Mouse (Mus musculus) limb, embryonic 14.5 days (tissue): ENCODE measurements around the gene Ccdc28b. TPM values are rescaled to one million over a fixed set of nuclear protein-coding genes. Genes with fewer than 3 reads are reported as not detected.

Source experiments
- ATAC-seq: fragments of 200-750 bp; cut with Nextera tagmentation; 2 replicates; pipeline ENCODE4 v1.8.0; 2017; ENCODE audit warnings: low read depth, moderate number of reproducible peaks, moderate TSS enrichment; ENCODE audit not compliant: low FRiP score
- DNase-seq: peaks from one replicate; pipeline ENCODE4 v3.0.0-alpha.2; 2015; ENCODE audit warnings: low spot score
- H3K27ac ChIP-seq: fragments of 300-500 bp; sonication (generic); replicated peaks from 2 replicates; pipeline ENCODE4 v1.5.1; 2014; ENCODE audit warnings: low read depth, mild to moderate bottlenecking, low read length, moderate library complexity, mixed read lengths
- H3K27me3 ChIP-seq: fragments of 300-500 bp; sonication (generic); 2 replicates; pipeline ENCODE4 v1.6.1; 2014; ENCODE audit warnings: low read length, mixed read lengths; ENCODE audit not compliant: control insufficient read depth, insufficient read depth
- H3K36me3 ChIP-seq: fragments of 300-500 bp; sonication (generic); 2 replicates; pipeline ENCODE4 v1.6.1; 2014; ENCODE audit warnings: mild to moderate bottlenecking, low read length, moderate library complexity, mixed read lengths; ENCODE audit not compliant: control insufficient read depth, insufficient read depth
- H3K4me1 ChIP-seq: fragments of 300-500 bp; sonication (generic); 2 replicates; pipeline ENCODE4 v1.6.1; 2014; ENCODE audit warnings: antibody characterized with exemption, low read length, mixed read lengths; ENCODE audit not compliant: control insufficient read depth, insufficient read depth
- H3K4me2 ChIP-seq: fragments of 300-500 bp; sonication (generic); replicated peaks from 2 replicates; pipeline ENCODE4 v1.6.1; 2014; ENCODE audit warnings: low read depth, mild to moderate bottlenecking, low read length, moderate library complexity; ENCODE audit not compliant: severe bottlenecking
- H3K4me3 ChIP-seq: fragments of 300-500 bp; sonication (generic); replicated peaks from 2 replicates; pipeline ENCODE4 v1.5.1; 2014; ENCODE audit warnings: low read length
- H3K9ac ChIP-seq: fragments of 300-500 bp; sonication (generic); 2 replicates; pipeline ENCODE4 v1.6.1; 2014; ENCODE audit warnings: mild to moderate bottlenecking, low read depth, low read length, moderate library complexity; ENCODE audit not compliant: severe bottlenecking
- H3K9me3 ChIP-seq: fragments of 300-500 bp; sonication (generic); 2 replicates; pipeline ENCODE4 v1.6.1; 2016; ENCODE audit warnings: low read length; ENCODE audit not compliant: control insufficient read depth
- POLR2A ChIP-seq: fragments of 200-500 bp; IDR thresholded peaks from 2 replicates; pipeline ENCODE4 v1.8.0; 2012; ENCODE audit warnings: inconsistent platforms, mild to moderate bottlenecking, moderate library complexity, borderline replicate concordance; ENCODE audit not compliant: insufficient read depth, insufficient read length; ENCODE audit errors: extremely low read depth
- whole genome bisulfite sequencing: fragments of 180-500 bp; shearing (Covaris S2); extraction: QIAGEN DNeasy Blood & Tissue Kit; methylation state at CpG from one replicate; pipeline ENCODE4 v1.1.7; 2014; 5-methylcytosine and 5-hydroxymethylcytosine counted together
- polyA plus RNA-seq, 2 experiments: library from polyadenylated mRNA; depleted of rRNA in 1 of 2; stranded (reverse) in 1 of 2; unstranded in 1 of 2; fragments of >200 nt; fragmentation: Nextera tagmentation in 1 of 2; extraction: Ambion mirVana in 1 of 2; gene quantifications; 2 replicates each; pipeline versions ENCODE4 v1.2.1 to v1.2.3; 2012 to 2014

Gene Ccdc28b
- polyA plus RNA-seq (2012; rRNA removed) (34.7 and 51.0 TPM in 2 replicates), polyA plus RNA-seq (2014; fragmentation: Nextera tagmentation; extraction: Ambion mirVana) (42.8 and 45.7 TPM in 2 replicates)

DNA sequence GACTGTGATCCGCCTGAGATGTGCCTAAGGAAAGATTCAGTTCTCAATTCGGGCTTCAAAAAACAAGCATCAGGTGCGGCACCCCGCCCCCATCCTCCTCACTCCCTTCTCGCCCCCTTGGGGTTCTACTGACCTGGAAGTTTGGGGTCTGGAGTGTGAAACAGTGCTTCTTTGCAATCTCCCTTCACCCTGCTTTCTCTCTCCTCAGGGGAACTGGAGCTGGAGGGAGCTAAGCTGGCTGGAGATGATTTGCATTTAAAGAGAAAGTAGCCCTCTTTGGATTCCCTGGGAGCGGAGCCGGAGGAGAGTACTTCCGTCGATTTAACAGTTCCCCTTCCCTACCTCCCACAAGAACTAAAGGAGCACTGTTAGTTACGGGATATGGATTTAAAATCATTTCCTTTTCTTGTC, at the start of gene Ccdc28b:
Ccdc28b (minus strand) TSS at position 267 of the 411 bp plus-strand sequence.
- peak within 1 kb of the TSS; percentile 60 for H3K4me3 ChIP-seq
- peak within 1 kb of the TSS; percentile 88 for H3K4me2 ChIP-seq
- peaks cover 27% of the 10 kb centered on the region for H3K36me3 ChIP-seq
- H3K4me1 ChIP-seq: peaks cover 19% of the 10 kb centered on the region
- H3K9ac ChIP-seq: peak within 1 kb of the TSS; percentile 76
- peak within 1 kb of the TSS; percentile 83 for H3K27ac ChIP-seq
- H3K9me3 ChIP-seq: no peaks in the 10 kb centered on the region
- DNase-seq (no peak), ATAC-seq (peak; percentile 20)
- TF ChIP-seq POLR2A: no peak
- 0% methylated on average over 10 of the region's 10 CpGs for WGBS
- no peaks in the 10 kb centered on the region for H3K27me3 ChIP-seq

DNA sequence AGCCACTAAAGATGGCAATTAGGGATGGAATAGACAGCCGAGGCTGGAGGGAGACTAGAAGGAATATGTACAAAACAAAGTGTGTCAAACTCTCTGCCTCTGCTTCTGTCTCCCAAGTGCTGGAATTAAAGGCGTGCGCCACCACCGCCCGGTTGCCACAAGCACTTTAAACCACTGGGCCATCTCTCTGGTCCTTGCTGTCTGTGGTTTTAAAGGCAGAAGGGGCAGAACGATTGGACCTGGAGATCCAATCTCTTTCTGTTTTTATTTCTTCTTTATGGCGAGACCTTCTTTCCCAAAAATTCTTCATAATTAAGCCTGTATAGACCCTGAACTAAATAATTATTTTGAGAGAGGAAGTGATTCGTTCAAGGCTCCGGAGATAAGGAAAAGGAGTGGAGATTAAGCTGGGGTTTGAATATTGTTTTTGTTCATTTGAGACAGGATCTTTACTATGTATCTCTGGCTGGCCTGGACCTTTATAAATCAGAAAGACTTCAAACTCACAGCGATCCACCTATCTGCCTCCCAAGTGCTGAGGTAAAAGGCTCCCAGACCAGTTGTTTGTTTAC, 49.2 kb upstream of the Ccdc28b start:
- Histone ChIP-seq H3K4me2 (peak overlapping the region; percentile 70), H3K9me3 (no peaks in the 10 kb centered on the region), H3K4me1 (peaks cover 9% of the 10 kb centered on the region), H3K27me3 (no peaks in the 10 kb centered on the region), H3K4me3 (peak overlapping the region; percentile 89), H3K27ac (peak overlapping the region; percentile 94; the same call in 1 of the 2 replicates), H3K9ac (peak overlapping the region; percentile 93), H3K36me3 (peaks cover 27% of the 10 kb centered on the region)
- ATAC-seq (no peak; the same call in 1 of the 2 replicates), DNase-seq (no peak)
- 8% methylated on average over 10 of the region's 10 CpGs for WGBS
- no peak for TF ChIP-seq POLR2A

DNA sequence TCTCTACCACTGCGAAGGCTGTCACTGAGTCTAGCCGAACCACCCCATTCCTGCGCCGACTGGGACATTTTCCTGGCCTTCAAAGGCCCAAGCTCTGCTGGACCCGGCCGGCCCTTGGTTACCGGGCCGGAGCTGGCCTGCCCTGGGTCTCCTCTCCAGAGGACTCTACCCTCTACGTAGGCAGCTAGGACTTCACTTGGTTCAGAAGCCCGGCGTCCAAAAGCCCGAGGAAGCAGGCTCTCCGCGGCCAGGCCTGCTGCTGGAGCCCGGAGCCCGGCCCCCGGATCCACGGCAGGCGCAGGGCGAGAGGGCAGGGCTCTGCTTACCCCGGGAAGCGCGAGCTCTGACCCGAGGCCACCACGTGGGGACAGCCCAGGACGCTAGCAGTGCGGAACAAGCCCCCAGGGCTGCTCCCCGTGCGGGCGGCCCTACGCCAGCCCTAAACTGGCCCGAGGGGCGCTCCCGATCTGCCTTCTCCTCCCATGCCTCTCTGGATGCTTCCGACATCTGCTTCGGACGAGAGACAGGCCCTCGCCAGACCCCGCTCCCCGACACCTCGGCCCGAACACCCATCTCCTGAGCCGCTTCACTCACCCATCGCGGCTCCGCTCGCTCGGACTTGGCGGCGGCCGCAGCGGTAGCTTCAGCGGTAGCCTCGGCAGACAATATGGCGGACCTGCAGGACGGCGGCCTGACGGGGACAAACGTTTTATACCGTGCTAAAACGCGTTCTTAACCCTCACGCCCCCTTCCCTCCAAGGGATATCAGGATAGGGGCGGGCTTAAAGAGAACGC, 48.5 kb upstream of the Ccdc28b start, which contains the start of gene Kpna6:
Kpna6 (minus strand) TSS at position 685 of the 795 bp plus-strand sequence.
- no peak for TF ChIP-seq POLR2A

DNA sequence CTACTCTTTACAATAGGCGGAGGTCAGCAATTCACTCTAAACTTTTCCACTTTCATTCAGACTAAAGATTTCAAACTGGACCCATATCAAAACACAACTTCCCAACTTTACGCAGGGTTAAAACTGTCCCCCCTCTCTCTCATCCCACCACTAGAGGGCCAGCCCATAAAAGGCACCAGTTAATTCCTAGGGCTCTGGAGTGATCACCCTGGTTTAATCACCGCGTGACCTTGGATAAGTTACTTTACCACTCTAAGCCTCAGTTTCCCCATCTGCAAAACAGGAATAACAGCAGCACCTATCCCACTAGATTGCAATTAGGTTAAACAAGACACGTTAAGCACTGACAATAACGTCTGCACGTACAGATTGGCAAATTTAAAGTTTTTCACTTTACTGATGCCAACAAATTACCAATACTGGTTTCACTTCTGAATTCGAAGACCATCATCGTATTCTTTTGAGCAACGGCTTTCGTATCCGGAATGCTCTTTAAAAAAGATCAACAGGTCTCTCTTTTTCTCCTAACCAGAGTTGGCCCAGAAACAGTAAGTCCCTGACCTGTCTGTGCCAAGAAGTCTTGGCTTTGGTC, 47.8 kb upstream of the Ccdc28b start:
- H3K36me3 ChIP-seq: peaks cover 22% of the 10 kb centered on the region
- H3K27me3 ChIP-seq: no peaks in the 10 kb centered on the region
- no peak for TF ChIP-seq POLR2A
- DNase-seq (peak; percentile 57), ATAC-seq (0 out of 2 replicates have a peak, but pooled peaks have one; percentile 49)
- peak overlapping the region; percentile 70 for H3K4me2 ChIP-seq
- H3K4me1 ChIP-seq: peaks cover 9% of the 10 kb centered on the region
- peak overlapping the region; percentile 94 for H3K27ac ChIP-seq
- H3K9me3 ChIP-seq: no peaks in the 10 kb centered on the region
- peak overlapping the region; percentile 89 for H3K4me3 ChIP-seq
- peak overlapping the region; percentile 93 for H3K9ac ChIP-seq
- WGBS: 7% methylated on average over 12 of the region's 12 CpGs

More for the DNA sequence above, 48.5 kb upstream of the Ccdc28b start, which contains the start of gene Kpna6:
- H3K27ac ChIP-seq: peak within 1 kb of the TSS; percentile 94
- peaks cover 24% of the 10 kb centered on the region for H3K36me3 ChIP-seq
- no peaks in the 10 kb centered on the region for H3K27me3 ChIP-seq
- peak; percentile 93 for ATAC-seq
- H3K4me3 ChIP-seq: peak within 1 kb of the TSS; percentile 89
- 2% methylated on average over 53 of the region's 65 CpGs for WGBS
- DNase-seq: peak; percentile 87
- peak within 1 kb of the TSS; percentile 93 for H3K9ac ChIP-seq
- H3K4me2 ChIP-seq: peak within 1 kb of the TSS; percentile 70
- H3K4me1 ChIP-seq: peaks cover 9% of the 10 kb centered on the region
- no peaks in the 10 kb centered on the region for H3K9me3 ChIP-seq

DNA sequence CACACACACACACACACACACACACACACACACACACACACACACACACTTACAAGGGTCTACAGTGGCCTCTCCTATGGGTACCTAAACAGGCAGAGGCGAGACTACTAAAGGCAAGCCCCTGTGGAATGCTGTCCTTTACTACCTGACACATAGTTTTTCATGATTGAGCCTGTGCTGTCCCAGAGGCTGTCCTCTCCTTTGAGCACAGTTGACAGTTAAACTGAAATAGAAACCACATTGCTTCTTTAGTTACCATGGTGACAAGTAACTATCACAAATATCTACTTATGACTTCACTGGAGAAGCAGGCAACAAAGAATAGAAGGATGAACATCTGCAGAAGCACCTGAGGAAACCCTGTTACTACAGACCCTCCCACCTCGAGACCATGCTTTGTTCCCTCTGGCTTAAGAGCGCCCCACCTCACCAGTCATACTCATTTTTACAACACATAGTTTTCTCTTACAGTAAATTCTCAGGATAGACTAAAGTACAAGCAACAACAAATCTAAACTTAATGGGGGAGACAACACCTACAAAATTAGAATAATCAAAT, 38.6 kb upstream of the Ccdc28b start:
- ATAC-seq (peak; percentile 57; the same call in 1 of the 2 replicates), DNase-seq (no peak)
- Histone ChIP-seq H3K4me3 (no peak overlapping the region), H3K9me3 (no peaks in the 10 kb centered on the region), H3K4me1 (no peaks in the 10 kb centered on the region), H3K4me2 (no peak overlapping the region), H3K9ac (no peak overlapping the region), H3K36me3 (peaks cover 58% of the 10 kb centered on the region), H3K27ac (no peak overlapping the region), H3K27me3 (no peaks in the 10 kb centered on the region)
- TF ChIP-seq POLR2A: no peak
- WGBS: 65% methylated on average over 3 of the region's 3 CpGs
